Comparison of ENCODE assay signal across 8 mouse cellular contexts in the genomic region with DNA sequence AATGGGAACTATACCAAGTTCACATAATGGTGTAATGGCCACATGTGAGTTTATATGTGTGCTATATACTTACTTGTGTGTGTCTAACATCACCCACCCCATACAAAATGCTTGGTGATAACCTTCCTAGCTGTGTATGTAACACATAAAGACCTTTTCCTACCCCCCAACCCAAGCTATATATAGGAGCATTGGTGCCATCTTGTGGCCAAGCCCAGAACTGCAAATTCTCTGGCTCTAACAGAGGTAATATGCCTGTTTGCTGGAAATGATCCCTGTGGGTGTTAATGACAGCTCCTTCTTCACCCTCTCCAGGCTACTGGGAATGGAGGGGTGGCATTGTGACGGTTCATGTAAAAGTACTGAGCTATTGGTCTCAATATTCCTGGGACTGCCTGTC. TPM values are rescaled to one million over a fixed set of nuclear protein-coding genes. Genes with fewer than 3 reads are reported as not detected.
DNase-seq lines count a peak whose midpoint lies in the region; ATAC-seq lines count a peak whose summit lies in the region.

No protein-coding gene starts in this region.

- no peak overlapping the region for H3K4me2 ChIP-seq in forebrain, embryonic 13.5 days
- no peak overlapping the region for H3K4me2 ChIP-seq in hindbrain, embryonic 11.5 days (replicated peaks; ENCODE audit: low read depth, low read length)

- H3K36me3 ChIP-seq in forebrain, embryonic 13.5 days (ENCODE audit: poor library complexity, severe bottlenecking): peaks cover 5% of the 10 kb centered on the region
- no peaks in the 10 kb centered on the region for H3K36me3 ChIP-seq in hindbrain, embryonic 11.5 days (ENCODE audit: control insufficient read depth, insufficient read depth, low read length)

- DNase-seq in MN1 (ENCODE audit: low spot score): peak; percentile 85
- peak; percentile 65 for DNase-seq in c-Kit-positive CD71-negative TER-119-negative erythroid progenitor cells, embryonic 14.5 days (ENCODE audit: low read depth)
- DNase-seq in hindbrain, embryonic 11.5 days (ENCODE audit: low spot score): peak; percentile 95
- peak; percentile 86 to 92 for DNase-seq in layer of hippocampus, postnatal 14 days (ENCODE audit: low spot score in 2 of 2)
- peak; percentile 92 for DNase-seq in right cerebral cortex, postnatal 14 days
- peak; percentile 85 for DNase-seq in urinary bladder, postnatal 14 days (ENCODE audit: low spot score)

- no peaks in the 10 kb centered on the region for H3K27me3 ChIP-seq in forebrain, embryonic 13.5 days
- H3K27me3 ChIP-seq in hindbrain, embryonic 11.5 days (ENCODE audit: control insufficient read depth, insufficient read depth, low read length): no peaks in the 10 kb centered on the region

- WGBS in forebrain, embryonic 13.5 days: 0% methylated on average over 1 of the region's 1 CpGs
- 5% methylated on average over 1 of the region's 1 CpGs for WGBS in hindbrain, embryonic 11.5 days

- H3K4me1 ChIP-seq in forebrain, embryonic 13.5 days: peaks cover 9% of the 10 kb centered on the region; the same call in 1 of the 2 replicates
- H3K4me1 ChIP-seq in hindbrain, embryonic 11.5 days (replicated peaks; ENCODE audit: control insufficient read depth, insufficient read depth, low read length): no peaks in the 10 kb centered on the region

- no peak overlapping the region for H3K27ac ChIP-seq in forebrain, embryonic 13.5 days
- H3K27ac ChIP-seq in hindbrain, embryonic 11.5 days (ENCODE audit: low read depth, low read length): no peak overlapping the region

- H3K4me3 ChIP-seq in forebrain, embryonic 13.5 days: no peak overlapping the region
- no peak overlapping the region for H3K4me3 ChIP-seq in hindbrain, embryonic 11.5 days (ENCODE audit: low read depth, low read length)

- H3K9ac ChIP-seq in forebrain, embryonic 13.5 days: no peak overlapping the region
- no peak overlapping the region for H3K9ac ChIP-seq in hindbrain, embryonic 11.5 days (ENCODE audit: low read depth, low read length)

- peak; percentile 79 for ATAC-seq in forebrain, embryonic 13.5 days
- ATAC-seq in hindbrain, embryonic 11.5 days (ENCODE audit: low FRiP score): peak; percentile 51; the same call in 1 of the 2 replicates
- peak; percentile 48; the same call in 1 of the 2 replicates for ATAC-seq in megakaryocyte, adult 5-6 weeks (ENCODE audit: poor library complexity, severe bottlenecking)

- no peaks in the 10 kb centered on the region for H3K9me3 ChIP-seq in forebrain, embryonic 13.5 days (replicated peaks)
- H3K9me3 ChIP-seq in hindbrain, embryonic 11.5 days (ENCODE audit: control insufficient read depth, low read length): no peaks in the 10 kb centered on the region

RNA-seq across cellular contexts. Expression of a gene that starts 17.7 kb away (rescaled TPM):
- 1.1 and 2.0 TPM in 2 replicates for polyA plus RNA-seq in forebrain, embryonic 13.5 days (2015; fragmentation: Nextera tagmentation; extraction: Ambion mirVana)
- 0.14 TPM in 1 of 2 replicates, not detected in the other for polyA plus RNA-seq in hindbrain, embryonic 11.5 days (2014; fragmentation: Nextera tagmentation; extraction: Ambion mirVana)
- total RNA-seq in layer of hippocampus, postnatal 14 days (2021): 10 to 100 TPM; 23.9 to 29.7 TPM
- 0.23 TPM in 1 of 2 replicates, not detected in the other for total RNA-seq in megakaryocyte, adult 5-6 weeks (2015)
- total RNA-seq in megakaryocyte, adult 5-6 weeks (2017): not detected in 2 replicates

Comparison
In these comparisons a context has a peak if more than half of its experiments do, and no peak if none do; other contexts are left out.
1. RNA of a gene that starts 17.7 kb away (total RNA-seq): 23.9 to 29.7 TPM in layer of hippocampus, postnatal 14 days; 0.23 TPM in megakaryocyte, adult 5-6 weeks; every median in the first group is over 10 times any median in the second.
2. Peak in every context shown above with its lines, with median percentiles within 50 percentile points of each other: DNase-seq and ATAC-seq.